Mouse (Mus musculus): ENCODE results near the gene Ppp1r17.

DNA sequence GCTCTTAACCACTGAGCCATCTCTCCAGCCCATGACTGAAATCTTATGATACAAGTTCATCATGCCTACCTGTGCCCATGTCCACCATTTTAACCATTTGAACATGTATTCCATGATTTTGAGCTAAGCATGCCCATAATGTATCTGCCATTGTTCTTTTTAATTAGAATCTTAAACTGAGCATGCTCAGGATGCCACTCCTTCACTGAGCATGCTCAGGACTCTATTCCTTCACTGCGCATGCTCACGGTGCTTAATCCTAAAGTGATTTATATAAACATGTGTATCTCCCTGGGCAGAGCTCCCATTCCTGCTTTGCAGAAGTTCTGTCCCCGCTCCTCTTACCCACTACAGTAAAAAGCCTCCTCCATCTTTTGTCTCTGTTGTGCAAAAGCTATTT, 31.3 kb downstream of the Ppp1r17 start:
- TF ChIP-seq POLR2A (IDR thresholded peaks at IDR 0.05; ENCODE audit: insufficient read depth, low read depth, low read length): no peak
- TF ChIP-seq CTCF (IDR thresholded peaks at IDR 0.05; ENCODE audit: insufficient read depth, low read depth, low read length): no peak
